19 mouse cellular contexts compared by ENCODE assay signal in genomic region chr3:19986123-19986522, GRCm38 (mm10).
"Had no signal": no experiment of that assay in that cellular context is flagged by ENCODE, and none has a peak within 500 bp of the region (broad histone marks: within the 10 kb centered on the region; RNA-seq: fewer than 3 reads in every experiment).

No protein-coding gene starts in this region.

- H3K36me3 ChIP-seq: lung, embryonic 15.5 days; midbrain, embryonic 13.5 days; midbrain, embryonic 15.5 days; neural tube, embryonic 12.5 days had no signal

- H3K4me3 ChIP-seq: lung, embryonic 15.5 days; megakaryocyte, embryonic 14.5 days; midbrain, embryonic 13.5 days; midbrain, embryonic 15.5 days; neural tube, embryonic 12.5 days had no signal

- H3K4me1 ChIP-seq: lung, embryonic 15.5 days; midbrain, embryonic 13.5 days; midbrain, embryonic 15.5 days; neural tube, embryonic 12.5 days had no signal

- H3K9me3 ChIP-seq: lung, embryonic 15.5 days; megakaryocyte, embryonic 14.5 days; midbrain, embryonic 13.5 days; midbrain, embryonic 15.5 days; neural tube, embryonic 12.5 days had no signal

- DNase-seq: liver, postnatal 0 days; lung, adult 2 months; lung, postnatal 14 days; lung, postnatal 36 days; retina, postnatal 1 day; right cerebral cortex, adult 18-20 months; right cerebral cortex, postnatal 25 days; right cerebral cortex, postnatal 4 days; spleen, adult 18-20 months; thymus, adult 18-20 months; thymus, postnatal 14 days; thymus, postnatal 36 days had no signal

- H3K9ac ChIP-seq: liver, postnatal 0 days; lung, embryonic 15.5 days; midbrain, embryonic 13.5 days; midbrain, embryonic 15.5 days; neural tube, embryonic 12.5 days had no signal

- H3K4me2 ChIP-seq: lung, embryonic 15.5 days; midbrain, embryonic 11.5 days; midbrain, embryonic 13.5 days; midbrain, embryonic 15.5 days; neural tube, embryonic 12.5 days had no signal

- H3K27me3 ChIP-seq: lung, embryonic 15.5 days; megakaryocyte, embryonic 14.5 days; midbrain, embryonic 13.5 days; midbrain, embryonic 15.5 days; neural tube, embryonic 12.5 days had no signal

- H3K27ac ChIP-seq: lung, embryonic 15.5 days; macrophage; midbrain, embryonic 13.5 days; midbrain, embryonic 15.5 days; neural tube, embryonic 12.5 days had no signal
